Mouse (Mus musculus) CH12.LX (cell line): Measurements from ENCODE around the gene Ddx20. TPM values are rescaled to one million over a fixed set of nuclear protein-coding genes. Genes with fewer than 3 reads are reported as not detected.
A peak's percentile ranks its signal among the peaks of the same experiment; 100 is the strongest.

Experiments used
- DNase-seq: peaks from one replicate; pipeline ENCODE4 v3.0.0-alpha.2; 2013; ENCODE audit errors: extremely low read depth
- H3K27ac ChIP-seq: 2 replicates; pipeline ENCODE4 v1.5.1; 2012; ENCODE audit warnings: low read depth, mild to moderate bottlenecking, control low read depth, moderate library complexity; ENCODE audit not compliant: insufficient read depth
- H3K27me3 ChIP-seq: replicated peaks from 2 replicates; pipeline ENCODE3; 2012; ENCODE audit warnings: inconsistent platforms
- H3K36me3 ChIP-seq, 2 experiments: replicated peaks in 1 of 2; 2 replicates each; pipeline versions ENCODE3 to v1.6.1; 2012; ENCODE audit warnings: inconsistent platforms in 1 of 2, low read length in 1 of 2, mild to moderate bottlenecking in 1 of 2, mixed read lengths in 1 of 2, moderate library complexity in 1 of 2; ENCODE audit not compliant: control insufficient read depth in 1 of 2, insufficient read depth in 1 of 2
- H3K4me1 ChIP-seq, 2 experiments: 2 replicates each; pipeline ENCODE4 v1.6.1; 2012; ENCODE audit warnings: inconsistent platforms in 1 of 2, moderate library complexity in 1 of 2; ENCODE audit not compliant: insufficient read depth in 2 of 2, control insufficient read depth in 1 of 2
- H3K4me2 ChIP-seq: 2 replicates; pipeline ENCODE4 v1.6.1; 2012; ENCODE audit warnings: low read depth, mild to moderate bottlenecking, control low read depth; ENCODE audit not compliant: poor library complexity, insufficient read depth, severe bottlenecking
- H3K4me3 ChIP-seq, 3 experiments: fragments of 150-350 bp in 1 of 3; sonication (generic) in 1 of 3; replicated peaks in 1 of 3; 2 replicates each; pipeline versions ENCODE3 to v1.5.1; 2011 to 2012; ENCODE audit warnings: low read depth in 2 of 3, low read length in 2 of 3, mild to moderate bottlenecking in 2 of 3, moderate library complexity in 2 of 3, control low read depth in 1 of 3, improper control_type of control experiment in 1 of 3, inconsistent platforms in 1 of 3, mixed read lengths in 1 of 3; ENCODE audit not compliant: poor library complexity in 1 of 3
- H3K79me2 ChIP-seq: replicated peaks from 2 replicates; pipeline ENCODE4 v1.6.1; 2012; ENCODE audit warnings: mild to moderate bottlenecking, moderate library complexity; ENCODE audit not compliant: control insufficient read depth, poor library complexity, insufficient read depth, severe bottlenecking; ENCODE audit errors: extremely low read depth
- H3K9ac ChIP-seq: 2 replicates; pipeline ENCODE4 v1.6.1; 2012; ENCODE audit warnings: low read depth, mild to moderate bottlenecking, control low read depth, moderate library complexity; ENCODE audit not compliant: insufficient read depth
- H3K9me3 ChIP-seq: replicated peaks from 2 replicates; pipeline ENCODE3; 2012; ENCODE audit warnings: low read length, inconsistent platforms, mixed read lengths
- CHD2 ChIP-seq: IDR thresholded peaks from 2 replicates; pipeline ENCODE4 v1.6.1; 2011; ENCODE audit warnings: low read length, improper control_type of control experiment
- ETS1 ChIP-seq: conservative IDR thresholded peaks from 2 replicates; pipeline ENCODE4 v1.6.1; 2012; ENCODE audit warnings: low read depth, mild to moderate bottlenecking, inconsistent platforms, low read length, improper control_type of control experiment, moderate library complexity
- GABPA ChIP-seq: IDR thresholded peaks from 2 replicates; pipeline ENCODE4 v1.6.1; 2012; ENCODE audit warnings: low read depth, low read length, improper control_type of control experiment, inconsistent platforms; ENCODE audit not compliant: insufficient replicate concordance
- IRF4 ChIP-seq: IDR thresholded peaks from 2 replicates; pipeline ENCODE4 v1.6.1; 2014; ENCODE audit warnings: low read depth, mild to moderate bottlenecking, inconsistent platforms, low read length, improper control_type of control experiment
- JUND ChIP-seq: conservative IDR thresholded peaks from 2 replicates; pipeline ENCODE4 v1.6.1; 2011; ENCODE audit warnings: low read depth, low read length, improper control_type of control experiment
- KAT2A ChIP-seq: IDR thresholded peaks from 2 replicates; pipeline ENCODE4 v1.6.1; 2012; ENCODE audit warnings: low read length, improper control_type of control experiment, inconsistent platforms; ENCODE audit not compliant: insufficient replicate concordance
- MAFK ChIP-seq: IDR thresholded peaks from 2 replicates; pipeline ENCODE4 v1.6.1; 2011; ENCODE audit warnings: low read length, improper control_type of control experiment; ENCODE audit not compliant: insufficient replicate concordance
- MAX ChIP-seq: IDR thresholded peaks from 2 replicates; pipeline ENCODE4 v1.6.1; 2011; ENCODE audit warnings: low read length, improper control_type of control experiment
- MAZ ChIP-seq: IDR thresholded peaks from 2 replicates; pipeline ENCODE4 v1.6.1; 2012; ENCODE audit warnings: low read depth, mild to moderate bottlenecking, inconsistent platforms, low read length, improper control_type of control experiment, moderate library complexity
- MEF2A ChIP-seq: IDR thresholded peaks from 2 replicates; pipeline ENCODE4 v1.6.1; 2014; ENCODE audit warnings: low read depth, mild to moderate bottlenecking, inconsistent platforms, low read length, improper control_type of control experiment, borderline replicate concordance
- MXI1 ChIP-seq: IDR thresholded peaks from 2 replicates; pipeline ENCODE4 v1.6.1; 2011; ENCODE audit warnings: mild to moderate bottlenecking, low read depth, low read length, improper control_type of control experiment
- NELFE ChIP-seq: IDR thresholded peaks from 2 replicates; pipeline ENCODE4 v1.6.1; 2011; ENCODE audit warnings: low read depth, low read length, improper control_type of control experiment
- PAX5 ChIP-seq: IDR thresholded peaks from 2 replicates; pipeline ENCODE4 v1.6.1; 2012; ENCODE audit warnings: low read length, inconsistent platforms, mixed read lengths
- POLR2A ChIP-seq: IDR thresholded peaks from 2 replicates; pipeline ENCODE4 v1.6.1; 2011; ENCODE audit warnings: low read depth, mild to moderate bottlenecking, improper control_type of control experiment, low read length
- RAD21 ChIP-seq: IDR thresholded peaks from 2 replicates; pipeline ENCODE4 v1.6.1; 2011; ENCODE audit warnings: low read depth, mild to moderate bottlenecking, low read length, improper control_type of control experiment, moderate library complexity
- RCOR1 ChIP-seq: conservative IDR thresholded peaks from 2 replicates; pipeline ENCODE4 v1.6.1; 2012; ENCODE audit warnings: low read depth, mild to moderate bottlenecking, inconsistent platforms, low read length, improper control_type of control experiment
- SIN3A ChIP-seq: IDR thresholded peaks from 2 replicates; pipeline ENCODE4 v1.6.1; 2012; ENCODE audit warnings: low read length, improper control_type of control experiment, inconsistent platforms
- SMC3 ChIP-seq: IDR thresholded peaks from 2 replicates; pipeline ENCODE4 v1.6.1; 2011; ENCODE audit warnings: low read depth, low read length, improper control_type of control experiment
- TCF12 ChIP-seq: IDR thresholded peaks from 2 replicates; pipeline ENCODE4 v1.6.1; 2014; ENCODE audit warnings: low read depth, mild to moderate bottlenecking, inconsistent platforms, low read length, improper control_type of control experiment
- UBTF ChIP-seq: IDR thresholded peaks from 2 replicates; pipeline ENCODE4 v1.6.1; 2012; ENCODE audit warnings: low read depth, mild to moderate bottlenecking, inconsistent platforms, low read length, improper control_type of control experiment, moderate library complexity
- USF1 ChIP-seq: IDR thresholded peaks from 2 replicates; pipeline ENCODE4 v1.6.1; 2014; ENCODE audit warnings: low read depth, mild to moderate bottlenecking, inconsistent platforms, low read length, improper control_type of control experiment
- ZC3H11A ChIP-seq: IDR thresholded peaks from 2 replicates; pipeline ENCODE4 v1.6.1; 2012; ENCODE audit warnings: low read depth, mild to moderate bottlenecking, inconsistent platforms, low read length, improper control_type of control experiment
- ZKSCAN1 ChIP-seq: IDR thresholded peaks from 2 replicates; pipeline ENCODE4 v1.6.1; 2012; ENCODE audit warnings: low read depth, inconsistent platforms, low read length, improper control_type of control experiment, borderline replicate concordance
- ZMIZ1 ChIP-seq: IDR thresholded peaks from 2 replicates; pipeline ENCODE4 v1.6.1; 2012; ENCODE audit warnings: low read depth, mild to moderate bottlenecking, inconsistent platforms, low read length, improper control_type of control experiment
- dilution Hi-C: fragments of 300-500 bp; cut with MboI; formaldehyde crosslinking; loops from 2 replicates; pipeline ENCODE4 v1.14.3; 2020; ENCODE audit warnings: low sequenced_read_pairs; ENCODE audit not compliant: extremely low pct_unique_long_range_greater_than_20kb, extremely low pct_ligation_motif_present
- in situ Hi-C: fragments of 300-500 bp; cut with MboI; formaldehyde crosslinking; loops from 3 replicates; pipeline ENCODE4 v1.14.3; 2019; ENCODE audit warnings: low sequenced_read_pairs, low pct_ligation_motif_present, low pct_unique_long_range_greater_than_20kb, mixed read lengths
- polyA plus RNA-seq: library from polyadenylated mRNA; unstranded; fragments of >175 nt; gene quantifications from 2 replicates; pipeline ENCODE4 v1.2.1, GENCODE M21; 2012; ENCODE audit warnings: low read depth; ENCODE audit not compliant: insufficient read length
- total RNA-seq, 2 experiments: library from RNA; depleted of rRNA; stranded (reverse); fragments of 300-350 nt in 1 of 2; fragments of >200 nt in 1 of 2; gene quantifications; 2 replicates each; pipeline ENCODE4 v1.2.3; 2012 to 2014

The Ddx20 gene
- total and polyA plus RNA-seq, 3 experiments, result 30.8 to 66.5 (median 50.4) TPM

- no peaks in the 10 kb centered on the region for H3K9me3 ChIP-seq
- TF ChIP-seq ZC3H11A (no peak), ZMIZ1 (no peak), MAX (no peak), MXI1 (peak; percentile 33), TCF12 (peak; percentile 55), UBTF (no peak), MAZ (peak; percentile 75; the same call in 1 of the 2 replicates), JUND (no peak), SIN3A (peak; percentile 46; the same call in 1 of the 2 replicates), GABPA (no peak), NELFE (no peak), CHD2 (0 out of 2 replicates have a peak, but pooled peaks have one; percentile 48), PAX5 (no peak), MEF2A (no peak), KAT2A (no peak), RCOR1 (no peak), ETS1 (no peak), MAFK (no peak), SMC3 (no peak), IRF4 (no peak), RAD21 (no peak), POLR2A (peak; percentile 80), USF1 (no peak), ZKSCAN1 (no peak)
- TF ChIP-seq, all 38 proteins: peak for 6
- Histone ChIP-seq H3K36me3 (peaks cover 0 to under 1% of the 10 kb centered on the region in 2 experiments), H3K4me3 (peak within 1 kb of the TSS; percentile 57 to 81 (median 71)), H3K4me1 (peaks cover 10 to 20% of the 10 kb centered on the region in 2 experiments; a peak in 3 of 4 replicates), H3K27ac (no peak within 1 kb of the TSS), H3K9ac (peak within 1 kb of the TSS; percentile 64), H3K27me3 (peaks cover 10% of the 10 kb centered on the region), H3K79me2 (peaks cover 4% of the 10 kb centered on the region), H3K4me2 (peak within 1 kb of the TSS; percentile 70)
- dilution Hi-C loops (no loop called here), in situ Hi-C loops (no loop called here)
- DNase-seq, result peak; percentile 79
Observed at GRCm38 (mm10) chr3:105704031-105705008, 16.9 kb upstream of the Ddx20 start, which contains the start of gene Inka2. Gene Inka2 (plus strand): TSS chr3:105704599.
